Mouse (Mus musculus) G1E-ER4 (cell line): ENCODE data around the gene Fv1. TPM values are rescaled to one million over a fixed set of nuclear protein-coding genes. Genes with fewer than 3 reads are reported as not detected.

Source experiments
- GATA1 ChIP-seq: IDR thresholded peaks from one replicate; pipeline ENCODE4 v1.8.0; 2012; ENCODE audit warnings: low read length, inconsistent platforms
- polyA plus RNA-seq: library from polyadenylated mRNA; stranded (reverse); fragments of >175 nt; gene quantifications from 2 replicates; pipeline ENCODE4 v1.2.3, GENCODE M21; 2012

Fv1 gene
- polyA plus RNA-seq, result not detected in 2 replicates

GRCm38 (mm10) chr4:147868450-147869031 lies at the start of gene Fv1, which contains the start of gene Miip:
TSS of gene Fv1 (plus strand) at chr4:147868979.
TSS of gene Miip (minus strand) at chr4:147868816.
- no peak for TF ChIP-seq GATA1

DNA sequence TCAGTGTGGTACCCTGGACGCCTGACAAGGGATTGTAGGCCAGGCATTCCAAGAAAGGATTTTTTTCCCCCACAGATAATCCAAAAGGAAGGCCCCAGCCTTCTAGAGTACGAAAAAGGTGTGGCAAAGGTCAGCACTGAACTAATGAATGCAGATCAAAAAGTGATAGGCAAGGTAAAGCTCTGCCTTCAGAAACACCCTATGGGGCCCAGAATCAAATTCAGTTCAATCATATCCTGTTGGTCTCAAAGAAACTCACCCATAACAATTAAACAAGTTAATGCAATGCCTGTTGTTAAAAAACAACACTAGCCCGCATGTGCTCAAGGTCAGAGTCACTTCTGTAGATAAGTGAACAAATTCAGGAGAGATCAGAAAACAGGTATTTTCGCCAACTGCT lies 44.4 kb upstream of the Fv1 start:
- TF ChIP-seq GATA1, result no peak

DNA sequence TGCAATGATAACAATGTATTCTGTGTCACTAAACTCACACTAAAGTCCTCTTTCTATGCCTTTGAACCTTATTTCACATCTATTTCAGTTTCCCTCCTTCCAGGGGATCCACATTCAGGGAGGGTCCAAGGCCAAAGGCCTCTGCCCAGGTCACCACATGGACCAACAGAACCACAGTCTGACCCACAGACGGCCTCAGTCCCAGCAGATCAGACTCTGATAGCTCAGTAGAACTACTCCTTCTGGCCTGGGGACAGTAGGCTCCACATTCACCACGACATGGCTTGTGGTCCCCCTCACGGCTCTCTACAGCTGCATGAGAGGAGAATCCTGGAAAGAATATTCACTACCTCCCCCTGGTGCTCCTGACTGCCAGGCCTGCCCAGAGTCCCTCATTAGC lies 25.9 kb upstream of the Fv1 start:
- TF ChIP-seq GATA1, result no peak

GRCm38 (mm10) chr4:147847614-147848583 lies 20.9 kb upstream of the Fv1 start, which contains the start of gene Zfp933:
TSS of gene Zfp933 (minus strand) at chr4:147848366.
- no peak for TF ChIP-seq GATA1

- no peak for TF ChIP-seq GATA1
These were observed 20.2 kb upstream of the Fv1 start for GRCm38 (mm10) chr4:147848584-147848991.

DNA sequence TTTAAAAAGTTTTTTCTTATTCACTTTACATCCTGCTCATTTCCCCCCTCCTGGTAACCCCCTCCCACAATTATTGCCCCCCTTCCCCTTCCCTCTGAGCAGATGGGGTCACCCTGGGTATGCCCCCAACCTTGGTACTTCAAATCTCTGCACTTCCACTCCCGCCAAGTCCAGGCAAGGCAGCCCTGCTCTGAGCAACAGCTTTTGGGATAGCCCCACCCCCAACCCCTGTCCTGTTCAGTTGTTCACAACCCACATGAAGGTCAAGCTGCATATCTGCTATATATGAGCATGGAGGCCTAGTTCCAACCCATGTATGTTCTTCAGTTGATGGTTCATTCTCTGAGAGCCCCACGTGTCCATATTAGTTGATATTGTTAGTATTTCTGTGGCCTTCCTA lies 18.0 kb upstream of the Fv1 start:
- no peak for TF ChIP-seq GATA1

DNA sequence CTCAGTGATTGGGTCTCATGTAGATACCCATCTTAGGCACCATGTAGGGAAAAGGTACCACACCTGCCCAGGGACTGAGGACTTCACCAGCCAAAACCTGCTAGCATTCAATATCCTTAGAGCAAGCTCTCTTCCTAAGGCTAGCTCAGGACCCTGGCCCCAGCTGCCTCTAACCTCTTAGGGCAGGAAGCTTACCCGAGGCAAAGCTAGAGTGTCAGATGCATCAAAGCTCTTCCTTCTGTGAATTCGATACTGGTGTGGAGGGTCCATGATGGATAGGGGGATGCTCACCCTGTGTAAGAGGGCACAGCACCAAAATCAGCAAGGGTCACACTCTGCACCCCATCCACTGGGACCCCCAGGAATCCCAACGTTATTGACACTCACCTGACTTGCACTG lies 6.7 kb upstream of the Fv1 start:
- TF ChIP-seq GATA1, result no peak

GRCm38 (mm10) chr4:147865651-147866050 lies 3.1 kb upstream of the Fv1 start:
- no peak for TF ChIP-seq GATA1

GRCm38 (mm10) chr4:147866056-147866455 lies 2.7 kb upstream of the Fv1 start:
- TF ChIP-seq GATA1, result no peak

GRCm38 (mm10) chr4:147867563-147868449 lies 973 bp upstream of the Fv1 start:
- no peak for TF ChIP-seq GATA1

- TF ChIP-seq GATA1, result no peak
These were observed 459 bp downstream of the Fv1 start for GRCm38 (mm10) chr4:147869238-147869637.

DNA sequence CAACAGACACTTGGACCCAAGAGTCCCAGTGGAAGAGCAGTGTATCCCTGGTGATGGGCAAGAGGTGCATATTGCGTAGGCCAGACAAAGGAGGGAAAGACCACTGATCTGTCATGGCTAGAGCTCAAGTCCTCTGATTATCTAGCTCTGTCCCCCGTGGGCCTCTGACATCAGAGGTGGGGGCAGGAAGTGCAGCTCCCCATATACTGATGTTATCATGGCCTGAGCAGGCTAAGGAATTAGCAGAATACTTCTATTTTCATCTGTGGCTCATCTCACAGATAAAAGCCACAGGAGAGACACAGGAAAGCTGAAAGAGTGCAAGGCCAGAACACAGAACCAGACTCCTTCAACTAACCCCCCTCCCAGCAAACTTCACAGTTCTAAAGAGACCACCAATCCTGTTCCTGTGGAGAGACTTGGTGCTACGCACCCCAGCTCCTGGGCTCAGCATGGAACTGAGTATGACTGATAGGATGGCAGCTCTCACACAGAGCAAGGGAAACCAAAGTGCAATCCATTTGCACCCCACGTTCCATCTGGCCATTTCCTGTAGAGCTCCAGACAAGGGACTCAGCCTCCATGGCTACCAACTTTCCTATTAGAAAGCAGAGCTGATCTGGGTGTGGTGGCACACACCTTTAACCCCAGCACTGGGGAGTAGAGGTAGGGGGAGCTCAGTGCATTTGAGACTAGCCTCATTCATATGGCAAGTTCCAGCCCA lies 7.2 kb downstream of the Fv1 start:
- TF ChIP-seq GATA1, result no peak

DNA sequence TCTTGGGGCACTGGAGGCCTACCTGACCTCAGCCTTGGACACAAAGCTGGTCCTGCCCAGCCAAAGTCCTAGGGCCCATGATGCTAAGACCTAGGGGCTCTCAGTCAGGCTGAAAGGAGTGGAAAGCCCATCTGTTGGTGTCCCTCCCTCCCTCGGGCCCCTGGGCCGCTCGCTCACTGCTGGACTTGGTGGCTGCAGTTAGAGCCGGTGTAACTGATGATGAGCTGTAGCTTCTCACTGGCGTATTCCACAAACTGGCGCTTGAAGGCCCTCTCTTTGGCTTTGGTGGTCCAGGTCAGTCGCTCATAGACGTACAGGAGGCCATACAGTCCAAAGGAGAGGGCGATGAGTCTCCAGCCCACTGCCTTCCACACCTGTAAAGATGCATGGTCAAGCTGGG lies 9.8 kb downstream of the Fv1 start:
- no peak for TF ChIP-seq GATA1

- no peak for TF ChIP-seq GATA1
These were observed 10.7 kb downstream of the Fv1 start for GRCm38 (mm10) chr4:147879456-147879855.

- TF ChIP-seq GATA1, result no peak
These were observed 11.1 kb downstream of the Fv1 start for GRCm38 (mm10) chr4:147879865-147880264.
